Mouse (Mus musculus) liver, embryonic 12.5 days (tissue): ENCODE results near the gene H2-M10.3. TPM values are rescaled to one million over a fixed set of nuclear protein-coding genes. Genes with fewer than 3 reads are reported as not detected.
"Not testable (repeated sequence)": the region's sequence is repeated elsewhere in the genome, so short reads cannot be mapped to it uniquely, and the experiment has no call there.

Experiments
- ATAC-seq: fragments of 200-750 bp; cut with Nextera tagmentation; 2 replicates; pipeline ENCODE4 v1.8.0; 2017; ENCODE audit warnings: moderate number of reproducible peaks, mild to moderate bottlenecking, moderate library complexity
- H3K27ac ChIP-seq: fragments of 300-500 bp; sonication (generic); 2 replicates; pipeline ENCODE4 v1.5.1; 2016; ENCODE audit warnings: mild to moderate bottlenecking
- H3K27me3 ChIP-seq: fragments of 300-500 bp; sonication (generic); replicated peaks from 2 replicates; pipeline ENCODE4 v1.6.1; 2016; ENCODE audit warnings: mild to moderate bottlenecking, moderate library complexity
- H3K36me3 ChIP-seq: fragments of 300-500 bp; sonication (generic); 2 replicates; pipeline ENCODE4 v1.6.1; 2016; ENCODE audit warnings: mild to moderate bottlenecking, moderate library complexity
- H3K4me1 ChIP-seq: fragments of 300-500 bp; sonication (generic); 2 replicates; pipeline ENCODE4 v1.6.1; 2016
- H3K4me2 ChIP-seq: fragments of 300-500 bp; sonication (generic); 2 replicates; pipeline ENCODE4 v1.6.1; 2016; ENCODE audit warnings: mild to moderate bottlenecking, moderate library complexity
- H3K4me3 ChIP-seq: fragments of 300-500 bp; sonication (generic); 2 replicates; pipeline ENCODE4 v1.5.1; 2016; ENCODE audit warnings: mild to moderate bottlenecking, moderate library complexity
- H3K9ac ChIP-seq: fragments of 300-500 bp; sonication (generic); 2 replicates; pipeline ENCODE4 v1.6.1; 2016; ENCODE audit warnings: mild to moderate bottlenecking, moderate library complexity
- H3K9me3 ChIP-seq: fragments of 300-500 bp; sonication (generic); replicated peaks from 2 replicates; pipeline ENCODE4 v1.6.1; 2016; ENCODE audit warnings: mild to moderate bottlenecking, moderate library complexity
- WGBS: fragments of 180-500 bp; shearing (Covaris S2); methylation state at CpG from one replicate; pipeline ENCODE4 v1.1.7; 2016; ENCODE audit not compliant: insufficient replicate concordance; 5-methylcytosine and 5-hydroxymethylcytosine counted together
- polyA plus RNA-seq: library from polyadenylated mRNA; unstranded; fragments of >200 nt; fragmentation: Nextera tagmentation; extraction: Ambion mirVana; gene quantifications from 2 replicates; pipeline ENCODE4 v1.2.1, GENCODE M21; 2016

The H2-M10.3 gene
- not detected in 2 replicates for polyA plus RNA-seq

DNA sequence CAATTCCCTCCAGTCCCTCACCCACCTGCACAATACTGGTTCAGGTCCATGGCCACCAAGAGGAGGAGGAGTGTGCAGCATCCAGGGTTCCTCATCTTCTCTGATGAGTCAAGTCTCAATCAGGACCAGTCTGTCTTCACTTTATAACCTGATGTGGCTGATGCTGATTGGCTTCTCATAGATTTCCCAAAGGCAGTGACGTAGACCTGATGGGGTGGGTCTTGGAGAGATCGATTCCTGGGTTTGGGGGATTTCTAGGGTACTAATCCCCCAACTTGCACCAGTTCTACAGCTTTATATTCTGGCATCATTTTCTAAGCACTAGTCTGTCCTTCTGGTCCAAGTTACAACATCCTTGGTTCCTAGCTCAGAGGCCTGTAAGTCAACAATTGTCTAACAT, at the start of gene H2-M10.3:
TSS of gene H2-M10.3 (minus strand) at position 101 of the 400 bp plus-strand sequence.
- not testable (repeated sequence) for ATAC-seq, H3K4me2 ChIP-seq, H3K4me3 ChIP-seq, H3K27me3 ChIP-seq, H3K4me1 ChIP-seq, H3K9me3 ChIP-seq, H3K36me3 ChIP-seq, H3K9ac ChIP-seq, H3K27ac ChIP-seq
- WGBS, result 77% methylated on average over 2 of the region's 2 CpGs

DNA sequence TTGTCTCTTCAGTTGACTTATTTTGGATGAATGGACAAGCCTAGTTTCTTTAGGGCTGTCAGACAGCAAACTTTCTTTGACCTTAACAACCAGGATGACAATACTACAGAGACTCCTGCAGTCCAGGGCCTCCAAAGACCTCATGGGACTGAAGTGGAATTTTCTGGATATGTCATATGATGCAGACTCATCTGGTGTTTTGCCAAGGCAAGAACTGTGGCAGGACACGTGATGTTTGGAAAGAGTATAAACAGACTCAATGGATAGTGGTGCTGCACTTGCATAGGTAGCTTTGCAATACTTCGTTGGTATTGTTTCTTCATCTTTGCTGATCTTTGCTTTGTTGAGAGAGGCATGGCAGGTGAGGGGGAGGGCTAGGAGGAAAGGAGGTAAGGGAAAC, 49.2 kb upstream of the H2-M10.3 start:
- no peak overlapping the region for H3K4me3 ChIP-seq
- no peaks in the 10 kb centered on the region for H3K9me3 ChIP-seq
- no peaks in the 10 kb centered on the region for H3K27me3 ChIP-seq
- H3K36me3 ChIP-seq, result no peaks in the 10 kb centered on the region
- no peak overlapping the region for H3K4me2 ChIP-seq
- no peak overlapping the region for H3K27ac ChIP-seq
- no peaks in the 10 kb centered on the region for H3K4me1 ChIP-seq
- ATAC-seq, result no peak
- 34% methylated on average over 2 of the region's 2 CpGs for WGBS
- no peak overlapping the region for H3K9ac ChIP-seq

DNA sequence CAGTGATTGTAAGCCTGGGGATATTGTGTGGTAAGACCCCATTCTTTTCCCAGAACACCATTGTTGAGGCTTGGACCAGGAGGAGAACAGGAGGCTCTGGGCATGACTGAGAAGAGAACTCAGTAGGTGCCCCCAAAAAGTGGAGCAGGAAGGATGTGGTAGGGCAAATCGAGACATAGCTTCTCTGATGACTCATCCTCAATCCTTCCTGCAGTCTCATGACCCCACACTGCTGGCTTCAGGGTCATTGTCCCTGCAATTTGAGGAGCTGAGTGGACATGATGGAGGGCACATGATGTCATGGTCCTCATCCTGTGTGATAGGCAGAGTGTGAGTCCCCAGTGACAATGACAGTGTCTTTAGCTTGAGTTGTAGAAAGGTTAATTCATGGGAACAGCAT, 47.2 kb upstream of the H2-M10.3 start:
- H3K9ac ChIP-seq, result no peak overlapping the region
- no peak for ATAC-seq
- H3K9me3 ChIP-seq, result no peaks in the 10 kb centered on the region
- no peak overlapping the region for H3K4me2 ChIP-seq
- H3K4me3 ChIP-seq, result no peak overlapping the region
- H3K36me3 ChIP-seq, result no peaks in the 10 kb centered on the region
- no peaks in the 10 kb centered on the region for H3K27me3 ChIP-seq
- no peaks in the 10 kb centered on the region for H3K4me1 ChIP-seq
- H3K27ac ChIP-seq, result no peak overlapping the region
- WGBS, result 24% methylated on average over 1 of the region's 1 CpGs

DNA sequence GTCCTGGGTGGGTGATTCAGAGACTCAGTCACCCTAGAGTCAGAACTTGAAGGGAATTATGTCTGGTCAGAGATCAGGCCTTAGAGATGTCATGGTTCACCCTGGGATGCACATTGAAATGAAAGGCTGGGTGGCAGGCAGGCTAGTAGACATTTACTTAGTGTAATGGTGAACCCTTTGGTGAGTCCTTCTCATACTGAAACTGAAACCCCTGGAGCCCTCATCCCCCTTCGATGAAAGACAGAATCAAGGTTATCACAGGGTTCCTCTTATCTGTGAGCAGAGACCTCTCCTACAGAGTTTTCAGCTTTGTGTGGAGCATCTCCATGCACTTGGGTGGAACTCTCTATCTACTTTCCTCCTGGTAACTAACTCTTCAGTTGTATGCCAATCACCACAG, 46.1 kb upstream of the H2-M10.3 start:
- Histone ChIP-seq H3K27ac (no peak overlapping the region), H3K27me3 (no peaks in the 10 kb centered on the region), H3K36me3 (no peaks in the 10 kb centered on the region), H3K4me3 (no peak overlapping the region), H3K4me1 (no peaks in the 10 kb centered on the region), H3K4me2 (no peak overlapping the region), H3K9me3 (no peaks in the 10 kb centered on the region), H3K9ac (no peak overlapping the region)
- WGBS, result 50% methylated on average over 1 of the region's 1 CpGs
- no peak for ATAC-seq

DNA sequence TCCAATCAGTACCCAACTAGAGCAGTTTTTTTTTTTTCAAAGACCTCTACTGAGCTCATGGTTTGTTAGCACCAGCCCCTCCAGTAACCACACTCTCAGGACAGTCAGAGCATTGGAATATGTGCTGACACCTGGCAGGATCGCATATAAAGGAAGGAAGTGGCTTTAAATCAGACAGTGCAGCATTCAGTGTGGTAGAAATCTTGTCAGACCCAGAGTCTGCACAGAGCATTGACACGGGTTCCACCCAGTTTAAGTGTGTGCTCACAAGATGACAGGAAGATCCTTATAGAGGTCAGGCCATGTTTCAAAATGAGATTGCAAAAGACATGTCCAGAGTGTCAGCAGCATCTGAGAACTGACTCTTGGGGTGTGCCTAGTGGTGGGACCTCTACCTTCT, 21.7 kb upstream of the H2-M10.3 start:
- Histone ChIP-seq H3K27me3 (no peaks in the 10 kb centered on the region), H3K27ac (no peak overlapping the region), H3K36me3 (no peaks in the 10 kb centered on the region), H3K4me2 (no peak overlapping the region), H3K4me3 (no peak overlapping the region), H3K9me3 (no peaks in the 10 kb centered on the region), H3K9ac (no peak overlapping the region), H3K4me1 (no peaks in the 10 kb centered on the region)
- WGBS, result 27% methylated on average over 2 of the region's 2 CpGs
- ATAC-seq, result no peak

DNA sequence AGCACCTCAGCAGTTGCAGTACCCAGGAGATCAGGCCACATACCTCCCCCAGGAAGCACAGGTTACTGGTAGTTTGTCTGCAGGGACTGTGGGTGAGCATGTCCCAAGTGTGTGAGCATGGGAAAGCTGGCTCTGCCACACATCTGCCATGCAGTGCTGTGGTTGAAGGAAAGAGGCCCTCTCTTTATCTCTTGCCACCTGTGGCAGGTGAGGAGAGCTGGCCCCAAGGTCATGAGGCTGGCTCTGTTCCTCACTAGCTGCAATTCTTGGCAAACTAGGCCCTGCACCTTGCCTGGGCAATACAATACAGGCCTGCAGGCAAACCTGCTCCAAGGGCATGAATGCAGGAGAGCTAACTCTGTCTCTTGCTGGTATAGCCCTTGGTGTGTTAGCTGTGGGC, 5.8 kb downstream of the H2-M10.3 start:
- not testable (repeated sequence) for H3K4me1 ChIP-seq, H3K27ac ChIP-seq, H3K27me3 ChIP-seq, H3K4me3 ChIP-seq, H3K4me2 ChIP-seq, H3K9ac ChIP-seq, H3K36me3 ChIP-seq, ATAC-seq, H3K9me3 ChIP-seq

DNA sequence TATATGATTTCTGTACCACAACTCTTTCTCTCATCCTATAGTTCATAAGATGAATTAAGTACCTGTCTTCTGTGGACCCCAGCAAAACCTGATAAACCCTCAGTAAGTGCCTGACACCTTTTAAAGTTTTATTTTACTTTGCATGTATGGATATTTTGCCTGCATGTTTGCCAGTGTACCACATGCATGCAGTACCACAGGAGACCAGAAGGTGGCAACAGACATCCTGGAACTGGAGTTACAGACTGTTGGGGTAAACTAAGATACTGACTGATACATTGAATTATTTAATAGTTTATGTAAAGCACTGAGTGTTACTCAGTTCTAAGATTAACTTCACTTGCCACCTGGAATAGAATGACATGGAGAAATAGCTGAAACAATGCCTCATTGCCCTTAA, 10.7 kb downstream of the H2-M10.3 start:
- H3K27me3 ChIP-seq, H3K27ac ChIP-seq, H3K36me3 ChIP-seq, H3K4me3 ChIP-seq, H3K4me1 ChIP-seq, ATAC-seq, H3K9ac ChIP-seq, H3K9me3 ChIP-seq, H3K4me2 ChIP-seq: not testable (repeated sequence)

DNA sequence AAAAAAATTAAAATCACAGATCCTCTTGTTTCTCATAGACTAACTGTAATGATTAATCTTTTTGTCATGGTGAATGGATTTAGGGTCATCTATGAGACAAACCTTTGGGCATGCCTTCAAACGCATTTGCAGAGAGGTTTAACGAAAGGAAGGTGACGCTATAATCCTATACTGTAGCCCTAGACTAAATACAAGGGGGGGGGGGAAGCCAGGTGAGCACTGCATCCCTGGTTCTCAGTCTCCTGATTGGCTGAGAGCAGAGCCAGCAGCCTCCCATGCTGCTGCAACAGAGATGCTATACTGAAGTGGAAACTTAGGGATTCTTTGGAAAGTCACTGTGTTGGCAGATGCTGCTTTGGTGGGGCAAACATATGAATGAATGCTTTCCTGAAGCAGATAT, 12.5 kb downstream of the H2-M10.3 start:
- ATAC-seq, result no peak
- Histone ChIP-seq H3K4me3 (no peak overlapping the region), H3K4me2 (no peak overlapping the region), H3K4me1 (no peaks in the 10 kb centered on the region), H3K9me3 (no peaks in the 10 kb centered on the region), H3K27ac (no peak overlapping the region), H3K9ac (no peak overlapping the region), H3K36me3 (no peaks in the 10 kb centered on the region), H3K27me3 (no peaks in the 10 kb centered on the region)
- 33% methylated on average over 3 of the region's 3 CpGs for WGBS

DNA sequence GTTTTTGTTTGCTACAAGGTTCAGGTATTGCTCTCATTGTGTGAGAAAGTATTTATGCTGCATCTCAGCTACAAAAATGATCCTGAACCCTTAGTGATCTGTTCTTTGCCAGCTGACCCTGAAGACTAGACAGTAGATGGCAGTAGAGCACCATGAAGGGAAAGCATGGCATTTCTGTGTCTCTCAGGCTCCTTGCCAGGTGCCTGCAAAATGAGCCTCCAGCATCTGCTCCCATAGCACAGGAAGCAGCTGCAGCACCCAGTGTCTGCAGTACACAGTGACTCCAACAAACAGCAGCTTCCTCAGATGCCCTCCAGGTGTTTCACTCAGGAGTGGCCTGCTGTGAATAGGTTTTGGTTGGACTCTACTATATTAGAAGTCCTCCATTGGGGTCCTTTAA, 12.9 kb downstream of the H2-M10.3 start:
- H3K9me3 ChIP-seq, H3K27me3 ChIP-seq, H3K9ac ChIP-seq, H3K4me2 ChIP-seq, H3K27ac ChIP-seq, ATAC-seq, H3K4me3 ChIP-seq, H3K36me3 ChIP-seq, H3K4me1 ChIP-seq: not testable (repeated sequence)

DNA sequence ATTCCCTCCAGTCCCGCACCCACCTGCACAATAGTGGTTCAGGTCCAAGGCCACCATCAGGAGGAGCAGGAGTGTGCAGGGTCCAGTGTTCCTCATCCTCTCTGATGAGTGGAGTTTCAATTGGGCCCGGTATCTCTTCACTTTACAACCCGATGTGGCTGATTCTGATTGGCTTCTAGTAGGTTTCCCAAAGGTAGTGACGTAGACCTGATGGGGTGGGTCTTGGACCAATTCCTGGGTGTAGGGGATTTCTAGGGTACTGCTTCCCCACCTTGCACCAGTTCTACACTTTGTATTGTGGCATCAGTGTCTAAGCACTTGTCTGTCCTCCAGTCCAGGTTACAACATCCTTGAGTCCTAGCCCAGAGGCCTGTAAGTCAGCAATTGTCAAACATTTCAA, 42.2 kb downstream of the H2-M10.3 start, which contains the start of gene H2-M10.1:
TSS of gene H2-M10.1 (minus strand) at position 101 of the 400 bp plus-strand sequence.
- ATAC-seq, result no peak
- WGBS, result 76% methylated on average over 4 of the region's 4 CpGs
- Histone ChIP-seq H3K36me3 (no peaks in the 10 kb centered on the region), H3K4me3 (no peak within 1 kb of the TSS), H3K9ac (no peak within 1 kb of the TSS), H3K4me2 (no peak within 1 kb of the TSS), H3K9me3 (no peaks in the 10 kb centered on the region), H3K27ac (no peak within 1 kb of the TSS), H3K4me1 (no peaks in the 10 kb centered on the region), H3K27me3 (0 out of 2 replicates have a peak, but pooled peaks cover 4% of the 10 kb centered on the region)

DNA sequence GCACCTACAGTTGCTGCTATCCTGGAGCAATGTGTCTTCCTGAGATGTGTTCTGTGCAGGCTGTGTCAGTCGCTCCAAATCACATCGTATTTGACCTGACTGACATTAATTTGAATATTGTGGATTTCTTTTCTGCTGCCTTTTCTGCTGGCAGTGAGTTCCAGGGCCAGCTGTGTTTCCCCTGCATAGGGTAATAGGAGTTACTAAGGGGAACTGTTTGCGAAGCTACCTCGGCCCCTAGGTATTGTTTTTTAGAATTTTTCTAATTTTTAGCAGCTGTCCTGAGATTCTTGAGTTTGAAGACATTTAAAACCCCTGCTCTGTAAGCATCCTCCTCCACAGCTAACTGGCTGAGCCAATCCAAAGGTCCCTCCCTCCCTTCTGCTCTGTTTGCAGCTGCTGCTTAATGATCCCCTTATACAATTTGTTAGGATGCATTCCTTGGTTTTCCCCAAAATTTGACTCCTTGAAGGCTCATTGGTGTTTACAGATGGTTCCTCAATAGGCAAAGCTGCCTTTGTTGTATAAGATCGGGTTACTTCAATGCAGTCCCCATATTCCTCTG, 52.4 kb downstream of the H2-M10.3 start:
- no peak for ATAC-seq
- no peak overlapping the region for H3K27ac ChIP-seq
- H3K9ac ChIP-seq, result no peak overlapping the region
- H3K4me1 ChIP-seq, result peaks cover 7% of the 10 kb centered on the region
- H3K36me3 ChIP-seq, result no peaks in the 10 kb centered on the region
- peak overlapping the region; percentile 75 for H3K4me2 ChIP-seq
- WGBS, result 28% methylated on average over 5 of the region's 5 CpGs
- H3K27me3 ChIP-seq, result no peaks in the 10 kb centered on the region; the same call in 1 of the 2 replicates
- no peaks in the 10 kb centered on the region for H3K9me3 ChIP-seq
- peak overlapping the region; percentile 56 for H3K4me3 ChIP-seq

DNA sequence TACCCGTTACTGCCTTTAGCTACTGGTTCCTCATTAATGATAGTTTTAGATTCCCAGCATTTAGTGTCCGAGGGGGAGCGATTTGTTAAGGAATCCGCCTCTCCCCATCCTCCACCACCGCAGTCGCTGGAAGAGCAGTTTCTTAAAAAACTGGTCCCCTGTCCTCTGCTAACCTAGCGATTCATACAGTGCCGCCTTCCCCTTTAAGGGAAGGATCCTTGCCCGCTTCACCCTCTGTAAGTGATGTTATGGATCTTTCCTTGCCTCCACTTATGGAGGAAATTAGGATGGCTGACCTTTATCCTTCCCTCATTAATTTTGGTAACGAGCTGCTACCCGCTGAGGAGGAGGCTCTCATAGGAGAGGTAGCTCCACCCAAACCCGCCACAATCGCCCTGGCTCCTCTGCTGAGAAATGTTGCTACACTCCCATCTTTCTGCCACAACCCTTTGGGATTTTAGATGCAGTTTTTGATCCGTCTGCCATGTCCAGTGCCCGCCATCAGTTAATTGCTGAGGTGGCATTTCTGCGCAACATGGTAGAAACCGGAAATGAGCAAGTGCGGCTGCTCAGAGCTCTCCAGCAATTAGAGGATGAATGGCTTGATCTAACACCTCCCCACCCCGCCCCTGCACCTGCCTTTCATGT, 53.1 kb downstream of the H2-M10.3 start:
- Histone ChIP-seq H3K4me2 (peak overlapping the region; percentile 75), H3K27ac (no peak overlapping the region), H3K4me1 (peaks cover 7% of the 10 kb centered on the region), H3K9ac (peak overlapping the region; percentile 54; the same call in 1 of the 2 replicates), H3K9me3 (no peaks in the 10 kb centered on the region), H3K27me3 (no peaks in the 10 kb centered on the region; the same call in 1 of the 2 replicates), H3K36me3 (no peaks in the 10 kb centered on the region), H3K4me3 (peak overlapping the region; percentile 56)
- ATAC-seq, result no peak; the same call in 1 of the 2 replicates
- under 1% methylated on average over 19 of the region's 19 CpGs for WGBS
